Mouse (Mus musculus) neural tube, embryonic 12.5 days (tissue): Measurements from ENCODE around the gene Wdr47. TPM values are rescaled to one million over a fixed set of nuclear protein-coding genes. Genes with fewer than 3 reads are reported as not detected.

ENCODE experiments used
- ATAC-seq: fragments of 200-750 bp; cut with Nextera tagmentation; 2 replicates; pipeline ENCODE4 v1.8.0; 2017; ENCODE audit warnings: low read depth, mild to moderate bottlenecking, moderate TSS enrichment, moderate library complexity; ENCODE audit not compliant: low FRiP score
- H3K27ac ChIP-seq: fragments of 300-500 bp; sonication (generic); 2 replicates; pipeline ENCODE4 v1.5.1; 2016
- H3K27me3 ChIP-seq: fragments of 300-500 bp; sonication (generic); replicated peaks from 2 replicates; pipeline ENCODE4 v1.6.1; 2016; ENCODE audit warnings: mild to moderate bottlenecking
- H3K36me3 ChIP-seq: fragments of 300-500 bp; sonication (generic); 2 replicates; pipeline ENCODE4 v1.6.1; 2016; ENCODE audit warnings: mild to moderate bottlenecking
- H3K4me1 ChIP-seq: fragments of 300-500 bp; sonication (generic); 2 replicates; pipeline ENCODE4 v1.6.1; 2016
- H3K4me2 ChIP-seq: fragments of 300-500 bp; sonication (generic); replicated peaks from 2 replicates; pipeline ENCODE4 v1.6.1; 2016; ENCODE audit warnings: mild to moderate bottlenecking
- H3K4me3 ChIP-seq: fragments of 300-500 bp; sonication (generic); 2 replicates; pipeline ENCODE4 v1.5.1; 2016
- H3K9ac ChIP-seq: fragments of 300-500 bp; sonication (generic); 2 replicates; pipeline ENCODE4 v1.6.1; 2016; ENCODE audit warnings: mild to moderate bottlenecking
- H3K9me3 ChIP-seq: fragments of 300-500 bp; sonication (generic); 2 replicates; pipeline ENCODE4 v1.6.1; 2016; ENCODE audit warnings: mild to moderate bottlenecking
- WGBS: fragments of 180-500 bp; shearing (Covaris S2); methylation state at CpG from one replicate; pipeline ENCODE4 v1.1.7; 2016; 5-methylcytosine and 5-hydroxymethylcytosine counted together
- microRNA-seq: library from miRNA; unstranded; fragments of <30 nt; microRNA quantifications from one replicate; pipeline ENCODE4, GENCODE M21; 2017
- polyA plus RNA-seq: library from polyadenylated mRNA; unstranded; fragments of >200 nt; fragmentation: Nextera tagmentation; extraction: Ambion mirVana; gene quantifications from 2 replicates; pipeline ENCODE4 v1.2.1, GENCODE M21; 2016

The Wdr47 gene
- polyA plus RNA-seq, 1 experiment from 2014 or later: 66.6 TPM

GRCm38 (mm10) chr3:108689015-108689441, 97.9 kb downstream of the Wdr47 start:
- Histone ChIP-seq H3K27ac (no peak overlapping the region), H3K27me3 (no peaks in the 10 kb centered on the region), H3K4me3 (no peak overlapping the region), H3K36me3 (peaks cover 46% of the 10 kb centered on the region), H3K4me1 (no peaks in the 10 kb centered on the region), H3K9me3 (no peaks in the 10 kb centered on the region), H3K9ac (no peak overlapping the region), H3K4me2 (no peak overlapping the region)
- 77% methylated on average over 6 of the region's 6 CpGs for WGBS
- ATAC-seq: no peak

- 91% methylated on average over 8 of the region's 8 CpGs for WGBS
These were observed 98.4 kb downstream of the Wdr47 start for GRCm38 (mm10) chr3:108689446-108689845.

GRCm38 (mm10) chr3:108689979-108690378, 98.9 kb downstream of the Wdr47 start:
- no peak overlapping the region for H3K4me3 ChIP-seq
- 86% methylated on average over 4 of the region's 4 CpGs for WGBS
- ATAC-seq: no peak
- H3K4me1 ChIP-seq: no peaks in the 10 kb centered on the region
- peaks cover 52% of the 10 kb centered on the region for H3K36me3 ChIP-seq
- no peaks in the 10 kb centered on the region for H3K27me3 ChIP-seq
- H3K4me2 ChIP-seq: no peak overlapping the region
- H3K9me3 ChIP-seq: no peaks in the 10 kb centered on the region
- no peak overlapping the region for H3K9ac ChIP-seq
- no peak overlapping the region for H3K27ac ChIP-seq

More at GRCm38 (mm10) chr3:108689446-108689845, 98.4 kb downstream of the Wdr47 start:
- H3K4me3 ChIP-seq: no peak overlapping the region
- no peak overlapping the region for H3K27ac ChIP-seq
- H3K9me3 ChIP-seq: no peaks in the 10 kb centered on the region
- H3K4me1 ChIP-seq: no peaks in the 10 kb centered on the region
- ATAC-seq: no peak
- H3K36me3 ChIP-seq: peaks cover 49% of the 10 kb centered on the region
- no peak overlapping the region for H3K9ac ChIP-seq
- H3K27me3 ChIP-seq: no peaks in the 10 kb centered on the region
- no peak overlapping the region for H3K4me2 ChIP-seq

GRCm38 (mm10) chr3:108694321-108694720, 103.2 kb downstream of the Wdr47 start:
- 95% methylated on average over 9 of the region's 9 CpGs for WGBS
- H3K4me2 ChIP-seq: no peak overlapping the region
- H3K4me1 ChIP-seq: no peaks in the 10 kb centered on the region
- no peak overlapping the region for H3K27ac ChIP-seq
- no peak overlapping the region for H3K9ac ChIP-seq
- no peaks in the 10 kb centered on the region for H3K9me3 ChIP-seq
- H3K36me3 ChIP-seq: peaks cover 40% of the 10 kb centered on the region
- H3K27me3 ChIP-seq: no peaks in the 10 kb centered on the region
- no peak overlapping the region for H3K4me3 ChIP-seq
- no peak for ATAC-seq

Small RNA genes within 50 kb of the gene (microRNA-seq; reads per million reads assigned to microRNA genes)
- gene Gm22860: not detected

Other genes with a start within 250 kb of the Wdr47 start
- 0.25 and 0.26 TPM in 2 replicates for gene Mybphl, start 226.4 kb upstream of the Wdr47 start, polyA plus RNA-seq
- 35.7 and 37.1 TPM in 2 replicates for gene Psrc1, start 207.4 kb upstream of the Wdr47 start, polyA plus RNA-seq
- 71.4 and 71.5 TPM in 2 replicates for gene Celsr2, start 175.7 kb upstream of the Wdr47 start, polyA plus RNA-seq
- 212 and 213 TPM in 2 replicates for gene Sars, start 146.1 kb upstream of the Wdr47 start, polyA plus RNA-seq
- 0.32 TPM in 1 of 2 replicates, not detected in the other for gene 1700013F07Rik, start 57.1 kb upstream of the Wdr47 start, polyA plus RNA-seq
- gene 5330417C22Rik, start 54.7 kb upstream of the Wdr47 start, polyA plus RNA-seq: 4.6 TPM in 2 replicates
- gene Tmem167b, start 28.8 kb upstream of the Wdr47 start, polyA plus RNA-seq: 55.3 and 56.7 TPM in 2 replicates
- 72.6 and 77.8 TPM in 2 replicates for gene Taf13, start 19.6 kb upstream of the Wdr47 start, polyA plus RNA-seq
- gene Clcc1, start 62.6 kb downstream of the Wdr47 start, polyA plus RNA-seq: 46.9 and 48.8 TPM in 2 replicates
- 83.7 and 83.9 TPM in 2 replicates for gene Gpsm2, start 131.0 kb downstream of the Wdr47 start, polyA plus RNA-seq
- 0.08 and 0.09 TPM in 2 replicates for gene Aknad1, start 148.4 kb downstream of the Wdr47 start, polyA plus RNA-seq
- gene Stxbp3, start 249.2 kb downstream of the Wdr47 start, polyA plus RNA-seq: 21.0 and 21.4 TPM in 2 replicates